Mouse (Mus musculus): Measurements from ENCODE around the gene Tor2a. TPM values are rescaled to one million over a fixed set of nuclear protein-coding genes. Genes with fewer than 3 reads are reported as not detected.

Tor2a gene
- polyA plus RNA-seq (2012): 52.2 and 76.1 TPM in 2 replicates

GRCm38 (mm10) chr2:32757056-32757845, at the start of gene Tor2a:
TSS of gene Tor2a (plus strand) at chr2:32757234.

GRCm38 (mm10) chr2:32712934-32713817, 43.9 kb upstream of the Tor2a start, which contains the start of gene Cdk9:
TSS of gene Cdk9 (minus strand) at chr2:32713076.

GRCm38 (mm10) chr2:32720681-32721229, 36.3 kb upstream of the Tor2a start, which contains the start of gene Sh2d3c:
TSS of gene Sh2d3c (plus strand) at chr2:32721055.

GRCm38 (mm10) chr2:32740916-32741272, 16.1 kb upstream of the Tor2a start, which contains the start of gene 6330409D20Rik:
TSS of gene 6330409D20Rik (minus strand) at chr2:32741016.

GRCm38 (mm10) chr2:32775359-32776074, 18.5 kb downstream of the Tor2a start, which contains the start of the genes Ttc16 and Ptrh1:
TSS of gene Ttc16 (minus strand) at chr2:32775633.
TSS of gene Ptrh1 (plus strand) at chr2:32775786.

GRCm38 (mm10) chr2:32784048-32784681, 27.1 kb downstream of the Tor2a start, which contains the start of gene Cfap157:
TSS of gene Cfap157 (minus strand) at chr2:32784428.

Other genes with a start within 250 kb of the Tor2a start
- 11.1 and 12.4 TPM in 2 replicates for gene Fam102a, start 221.9 kb upstream of the Tor2a start, polyA plus RNA-seq (2012)
- 7.6 and 9.2 TPM in 2 replicates for gene Dpm2, start 186.4 kb upstream of the Tor2a start, polyA plus RNA-seq (2012)
- 0.05 TPM in 1 of 2 replicates, not detected in the other for gene Pip5kl1, start 182.4 kb upstream of the Tor2a start, polyA plus RNA-seq (2012)
- gene 9430097D07Rik, start 181.6 kb upstream of the Tor2a start, polyA plus RNA-seq (2012): not detected in 2 replicates
- gene St6galnac4, start 170.1 kb upstream of the Tor2a start, polyA plus RNA-seq (2012): 50.3 and 53.0 TPM in 2 replicates
- 45.6 and 49.4 TPM in 2 replicates for gene St6galnac6, start 157.5 kb upstream of the Tor2a start, polyA plus RNA-seq (2012)
- 1.7 and 1.8 TPM in 2 replicates for gene Ak1, start 135.5 kb upstream of the Tor2a start, polyA plus RNA-seq (2012)
- 118 and 140 TPM in 2 replicates for gene Eng, start 110.6 kb upstream of the Tor2a start, polyA plus RNA-seq (2012)
- gene Fpgs, start 53.1 kb upstream of the Tor2a start, polyA plus RNA-seq (2012): 78.9 and 81.0 TPM in 2 replicates
- gene Cdk9, start 44.2 kb upstream of the Tor2a start, polyA plus RNA-seq (2012): 176 and 211 TPM in 2 replicates
- gene Sh2d3c, start 36.2 kb upstream of the Tor2a start, polyA plus RNA-seq (2012): 27.2 and 35.4 TPM in 2 replicates
- gene 6330409D20Rik, start 16.2 kb upstream of the Tor2a start, polyA plus RNA-seq (2012): not detected in 2 replicates
- gene Ttc16, start 18.4 kb downstream of the Tor2a start, polyA plus RNA-seq (2012): 0.08 and 0.30 TPM in 2 replicates
- gene Ptrh1, start 18.6 kb downstream of the Tor2a start, polyA plus RNA-seq (2012): 4.8 and 6.7 TPM in 2 replicates
- not detected in 2 replicates for gene Cfap157, start 27.2 kb downstream of the Tor2a start, polyA plus RNA-seq (2012)
- gene Stxbp1, start 90.0 kb downstream of the Tor2a start, polyA plus RNA-seq (2012): 5.4 and 8.4 TPM in 2 replicates
- 51.5 and 55.0 TPM in 2 replicates for gene Fam129b, start 118.9 kb downstream of the Tor2a start, polyA plus RNA-seq (2012)
- gene Rpl12, start 204.3 kb downstream of the Tor2a start, polyA plus RNA-seq (2012): 2,433 and 2,621 TPM in 2 replicates
- gene Lrsam1, start 204.4 kb downstream of the Tor2a start, polyA plus RNA-seq (2012): 7.9 and 8.8 TPM in 2 replicates
- gene Slc2a8, start 224.8 kb downstream of the Tor2a start, polyA plus RNA-seq (2012): 47.2 and 49.6 TPM in 2 replicates